Mouse (Mus musculus): Measurements from ENCODE around the gene Zim1. TPM values are rescaled to one million over a fixed set of nuclear protein-coding genes. Genes with fewer than 3 reads are reported as not detected.

The Zim1 gene
- polyA plus RNA-seq, 1 experiment, result 1.2 TPM

DNA sequence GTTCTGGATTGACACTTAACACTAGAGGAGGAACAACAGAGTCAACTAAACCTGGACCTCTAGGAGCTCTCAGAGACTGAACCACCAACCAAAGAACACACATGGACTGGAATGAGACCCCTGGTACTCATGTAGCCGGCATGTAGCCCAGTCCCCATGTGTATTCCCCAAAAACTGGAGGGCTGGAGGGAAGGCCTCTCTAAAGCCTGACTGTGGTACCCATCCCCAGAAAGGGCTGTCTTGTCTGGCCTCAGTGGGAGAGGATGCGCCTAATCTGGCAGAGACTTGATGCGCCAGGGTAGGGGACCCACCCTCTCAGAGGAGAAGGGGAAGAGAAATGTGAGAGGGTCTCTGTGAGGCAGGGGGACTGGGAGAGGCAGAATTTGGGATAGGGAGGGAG lies 50.4 kb downstream of the Zim1 start:
- Histone ChIP-seq H3K79me2 (ENCODE audit: control insufficient read depth, insufficient read depth) (no peaks in the 10 kb centered on the region), H3K4me3 (ENCODE audit: insufficient read depth, poor library complexity, severe bottlenecking) (no peak overlapping the region), H3K79me3 (ENCODE audit: low read depth) (no peaks in the 10 kb centered on the region), H3K36me3 (ENCODE audit: control insufficient read depth, insufficient read depth) (no peaks in the 10 kb centered on the region), H3K27me3 (ENCODE audit: control insufficient read depth, insufficient read depth, insufficient read length) (no peaks in the 10 kb centered on the region), H3ac (ENCODE audit: control insufficient read depth, insufficient read length, low read depth) (no peak overlapping the region)
- no peak for TF ChIP-seq CEBPB (IDR thresholded peaks at IDR 0.05; ENCODE audit: low read depth)
- TF ChIP-seq CTCF (IDR thresholded peaks at IDR 0.05; ENCODE audit: control insufficient read depth, insufficient read depth, insufficient read length), result no peak
- TF ChIP-seq MAX (IDR thresholded peaks at IDR 0.05), result no peak
- TF ChIP-seq FOSL1 (IDR thresholded peaks at IDR 0.05; ENCODE audit: insufficient read depth, low read length, poor library complexity, severe bottlenecking), result no peak
- TF ChIP-seq MYOD1 (IDR thresholded peaks at IDR 0.05; ENCODE audit: control insufficient read depth, insufficient read length, low read depth), result no peak
- no peak for TF ChIP-seq USF1 (IDR thresholded peaks at IDR 0.05; ENCODE audit: low read depth)
- no peak for TF ChIP-seq MYOG (IDR thresholded peaks at IDR 0.05; ENCODE audit: control insufficient read depth, extremely low read depth, insufficient read length)

DNA sequence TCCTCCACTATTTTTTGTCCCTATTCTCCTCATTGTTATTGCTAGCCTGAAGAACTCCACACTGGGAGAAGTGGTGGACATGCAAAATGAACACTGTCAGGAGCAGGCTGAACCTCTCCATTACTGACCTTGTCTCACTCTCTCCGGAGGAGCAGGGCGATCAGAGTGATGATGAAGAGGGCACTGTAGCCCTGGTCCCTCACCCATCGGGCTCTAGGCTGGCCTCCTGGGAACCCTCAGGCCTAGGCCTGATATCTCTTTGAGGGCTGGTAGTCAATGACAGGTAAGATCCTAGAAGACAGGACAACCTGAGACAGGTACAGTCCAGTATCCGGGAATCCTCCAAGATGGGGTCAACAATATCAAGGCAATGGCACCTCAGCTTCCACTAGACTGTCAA lies 58.2 kb downstream of the Zim1 start:
- no peaks in the 10 kb centered on the region for H3K36me3 ChIP-seq (ENCODE audit: control insufficient read depth, insufficient read depth)
- no peak for TF ChIP-seq FOSL1 (IDR thresholded peaks at IDR 0.05; ENCODE audit: insufficient read depth, low read length, poor library complexity, severe bottlenecking)
- TF ChIP-seq MYOD1 (IDR thresholded peaks at IDR 0.05; ENCODE audit: control insufficient read depth, insufficient read length, low read depth), result no peak
- no peak for TF ChIP-seq CTCF (IDR thresholded peaks at IDR 0.05; ENCODE audit: control insufficient read depth, insufficient read depth, insufficient read length)
- no peak for TF ChIP-seq CEBPB (IDR thresholded peaks at IDR 0.05; ENCODE audit: low read depth)
- TF ChIP-seq MYOG (IDR thresholded peaks at IDR 0.05; ENCODE audit: control insufficient read depth, extremely low read depth, insufficient read length), result no peak
- no peak for TF ChIP-seq USF1 (IDR thresholded peaks at IDR 0.05; ENCODE audit: low read depth)
- no peak for TF ChIP-seq MAX (IDR thresholded peaks at IDR 0.05)

GRCm38 (mm10) chr7:6636741-6637140 lies 59.5 kb downstream of the Zim1 start:
- TF ChIP-seq CEBPB (IDR thresholded peaks at IDR 0.05; ENCODE audit: low read depth) (no peak), MAX (IDR thresholded peaks at IDR 0.05) (no peak), FOSL1 (IDR thresholded peaks at IDR 0.05; ENCODE audit: insufficient read depth, low read length, poor library complexity, severe bottlenecking) (no peak), USF1 (IDR thresholded peaks at IDR 0.05; ENCODE audit: low read depth) (no peak), CTCF (IDR thresholded peaks at IDR 0.05; ENCODE audit: control insufficient read depth, insufficient read depth, insufficient read length) (no peak), MYOG (IDR thresholded peaks at IDR 0.05; ENCODE audit: control insufficient read depth, extremely low read depth, insufficient read length) (no peak), MYOD1 (IDR thresholded peaks at IDR 0.05; ENCODE audit: control insufficient read depth, insufficient read length, low read depth) (no peak)
- Histone ChIP-seq H3K79me3 (ENCODE audit: low read depth) (no peaks in the 10 kb centered on the region), H3K27me3 (ENCODE audit: control insufficient read depth, insufficient read depth, insufficient read length) (no peaks in the 10 kb centered on the region), H3K4me3 (ENCODE audit: insufficient read depth, poor library complexity, severe bottlenecking) (no peak overlapping the region), H3K79me2 (ENCODE audit: control insufficient read depth, insufficient read depth) (no peaks in the 10 kb centered on the region), H3K36me3 (ENCODE audit: control insufficient read depth, insufficient read depth) (no peaks in the 10 kb centered on the region), H3ac (ENCODE audit: control insufficient read depth, insufficient read length, low read depth) (no peak overlapping the region)

More for the DNA sequence above, 58.2 kb downstream of the Zim1 start:
- Histone ChIP-seq H3K4me3 (ENCODE audit: insufficient read depth, poor library complexity, severe bottlenecking) (no peak overlapping the region), H3ac (ENCODE audit: control insufficient read depth, insufficient read length, low read depth) (no peak overlapping the region), H3K27me3 (ENCODE audit: control insufficient read depth, insufficient read depth, insufficient read length) (no peaks in the 10 kb centered on the region), H3K79me3 (ENCODE audit: low read depth) (no peaks in the 10 kb centered on the region), H3K79me2 (ENCODE audit: control insufficient read depth, insufficient read depth) (no peaks in the 10 kb centered on the region)

DNA sequence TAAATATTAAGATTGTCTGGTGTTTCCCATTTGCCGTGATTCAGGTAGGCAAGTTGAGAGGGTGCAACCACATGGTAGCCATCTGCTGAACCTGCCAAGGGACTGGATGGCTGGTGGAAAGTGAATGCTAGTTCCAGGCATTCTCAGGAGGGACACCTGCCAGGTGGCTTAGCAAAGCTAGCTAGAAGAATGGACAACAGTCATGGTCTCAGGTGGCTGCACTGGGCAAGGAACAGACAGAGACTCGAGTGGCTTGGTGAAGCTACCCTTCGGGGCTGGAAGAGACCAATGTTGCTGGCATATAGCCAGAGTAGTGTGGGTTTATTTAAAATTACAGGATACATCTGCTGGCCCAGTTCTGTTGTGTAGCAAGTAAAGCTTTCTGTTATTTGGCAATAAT lies 60.4 kb downstream of the Zim1 start:
- H3K79me3 ChIP-seq (ENCODE audit: low read depth), result no peaks in the 10 kb centered on the region
- no peaks in the 10 kb centered on the region for H3K79me2 ChIP-seq (ENCODE audit: control insufficient read depth, insufficient read depth)
- H3K27me3 ChIP-seq (ENCODE audit: control insufficient read depth, insufficient read depth, insufficient read length), result no peaks in the 10 kb centered on the region
- H3K4me3 ChIP-seq (ENCODE audit: insufficient read depth, poor library complexity, severe bottlenecking), result no peak overlapping the region
- TF ChIP-seq MYOG (IDR thresholded peaks at IDR 0.05; ENCODE audit: control insufficient read depth, extremely low read depth, insufficient read length), result no peak
- H3K36me3 ChIP-seq (ENCODE audit: control insufficient read depth, insufficient read depth), result no peaks in the 10 kb centered on the region
- H3ac ChIP-seq (ENCODE audit: control insufficient read depth, insufficient read length, low read depth), result no peak overlapping the region

Other genes starting within 250 kb of the Zim1 start
- not detected for gene Olfr1336, start 240.3 kb downstream of the Zim1 start, polyA plus RNA-seq (2012; fragmentation: generic; extraction: Trizol)
- gene Olfr1346, start 229.3 kb downstream of the Zim1 start, polyA plus RNA-seq (2012; fragmentation: generic; extraction: Trizol), result 0.01 TPM
- not detected for gene Olfr5, start 209.5 kb downstream of the Zim1 start, polyA plus RNA-seq (2012; fragmentation: generic; extraction: Trizol)
- gene Olfr1347, start 196.7 kb downstream of the Zim1 start, polyA plus RNA-seq (2012; fragmentation: generic; extraction: Trizol), result not detected
- gene Olfr1348, start 187.7 kb downstream of the Zim1 start, polyA plus RNA-seq (2012; fragmentation: generic; extraction: Trizol), result not detected
- not detected for gene Olfr1349, start 173.5 kb downstream of the Zim1 start, polyA plus RNA-seq (2012; fragmentation: generic; extraction: Trizol)
- gene Olfr1350, start 131.6 kb downstream of the Zim1 start, polyA plus RNA-seq (2012; fragmentation: generic; extraction: Trizol), result not detected
- 53.8 TPM for gene Peg3, start 34.0 kb upstream of the Zim1 start, polyA plus RNA-seq (2012; fragmentation: generic; extraction: Trizol)
- gene Usp29, start 34.1 kb upstream of the Zim1 start, polyA plus RNA-seq (2012; fragmentation: generic; extraction: Trizol), result 3.4 TPM